In genomic region chr3:104960026-104961000, GRCm38 (mm10) we compare ENCODE assay signal across 12 mouse cellular contexts. TPM values are rescaled to one million over a fixed set of nuclear protein-coding genes. Genes with fewer than 3 reads are reported as not detected.
DNase-seq lines count a peak whose midpoint lies in the region; ATAC-seq and TF ChIP-seq lines count a peak whose summit lies in the region.
"Had no signal": no experiment of that assay in that cellular context is flagged by ENCODE, and none has a peak within 500 bp of the region (broad histone marks: within the 10 kb centered on the region; RNA-seq: fewer than 3 reads in every experiment).

No protein-coding gene starts in this region.

- 0 out of 2 replicates have a peak overlapping the region, but pooled peaks have one; percentile 51 for H3K4me3 ChIP-seq in forebrain, embryonic 13.5 days
- H3K4me3 ChIP-seq in forebrain, embryonic 12.5 days (replicated peaks), result no peak overlapping the region; the same call in 1 of the 2 replicates
- peak overlapping the region; percentile 56 for H3K4me3 ChIP-seq in lung, embryonic 15.5 days
- peak overlapping the region; percentile 57 for H3K4me3 ChIP-seq in limb, embryonic 10.5 days
- peak overlapping the region; percentile 55 for H3K4me3 ChIP-seq in small intestine, adult 2 months (ENCODE audit: low read depth, low read length)

- peaks cover 22% of the 10 kb centered on the region for H3K4me1 ChIP-seq in forebrain, embryonic 13.5 days
- peaks cover 30% of the 10 kb centered on the region for H3K4me1 ChIP-seq in forebrain, embryonic 12.5 days
- peaks cover 67% of the 10 kb centered on the region for H3K4me1 ChIP-seq in lung, embryonic 15.5 days
- peaks cover 64% of the 10 kb centered on the region for H3K4me1 ChIP-seq in limb, embryonic 10.5 days
- H3K4me1 ChIP-seq in small intestine, adult 2 months (ENCODE audit: control insufficient read depth, insufficient read depth, insufficient read length, low read length), result peaks cover 9% of the 10 kb centered on the region; the same call in 1 of the 2 replicates

- H3K27ac ChIP-seq in forebrain, embryonic 13.5 days, result no peak overlapping the region
- no peak overlapping the region for H3K27ac ChIP-seq in forebrain, embryonic 12.5 days
- no peak overlapping the region for H3K27ac ChIP-seq in lung, embryonic 15.5 days
- no peak overlapping the region for H3K27ac ChIP-seq in limb, embryonic 10.5 days
- no peak overlapping the region; the same call in 1 of the 2 replicates for H3K27ac ChIP-seq in small intestine, adult 2 months (ENCODE audit: insufficient read depth, low read depth, low read length)
- H3K27ac ChIP-seq: liver, embryonic 12.5 days had no signal

- H3K36me3 ChIP-seq in forebrain, embryonic 13.5 days (ENCODE audit: poor library complexity, severe bottlenecking), result peaks cover 9% of the 10 kb centered on the region
- peaks cover 6% of the 10 kb centered on the region; the same call in 1 of the 2 replicates for H3K36me3 ChIP-seq in forebrain, embryonic 12.5 days (replicated peaks)
- no peaks in the 10 kb centered on the region for H3K36me3 ChIP-seq in lung, embryonic 15.5 days
- H3K36me3 ChIP-seq in limb, embryonic 10.5 days, result peaks cover 7% of the 10 kb centered on the region; the same call in 1 of the 2 replicates
- H3K36me3 ChIP-seq in small intestine, adult 2 months (ENCODE audit: control insufficient read depth, insufficient read depth, low read length), result no peaks in the 10 kb centered on the region; the same call in 1 of the 2 replicates

- no peak for TF ChIP-seq CTCF in small intestine, adult 2 months (IDR thresholded peaks at IDR 0.05; ENCODE audit: extremely low read depth, insufficient read length, insufficient replicate concordance, low read depth, low read length)

- no peak for DNase-seq in lung, postnatal 4 days
- DNase-seq in limb, embryonic 10.5 days (ENCODE audit: low spot score), result peak; percentile 37
- no peak for DNase-seq in right cerebral cortex, postnatal 4 days
- DNase-seq in thymus, postnatal 10 days (ENCODE audit: low spot score in 2 of 2), result no peak
- DNase-seq: adrenal gland, postnatal 10 days; cerebellum, postnatal 36 days; thymus, adult 18-20 months had no signal

- no peak overlapping the region for H3K9ac ChIP-seq in forebrain, embryonic 13.5 days
- no peak overlapping the region for H3K9ac ChIP-seq in forebrain, embryonic 12.5 days
- H3K9ac ChIP-seq in lung, embryonic 15.5 days, result no peak overlapping the region
- H3K9ac ChIP-seq: liver, embryonic 12.5 days had no signal

- TF ChIP-seq POLR2A in small intestine, adult 2 months (IDR thresholded peaks at IDR 0.05; ENCODE audit: low read depth, low read length), result no peak

- 0 out of 2 replicates have a peak overlapping the region, but pooled peaks have one; percentile 76 for H3K4me2 ChIP-seq in forebrain, embryonic 13.5 days
- no peak overlapping the region for H3K4me2 ChIP-seq in forebrain, embryonic 12.5 days
- peak overlapping the region; percentile 78 for H3K4me2 ChIP-seq in lung, embryonic 15.5 days

- H3K9me3 ChIP-seq in forebrain, embryonic 13.5 days (replicated peaks), result no peaks in the 10 kb centered on the region
- no peaks in the 10 kb centered on the region for H3K9me3 ChIP-seq in forebrain, embryonic 12.5 days
- H3K9me3 ChIP-seq in lung, embryonic 15.5 days, result no peaks in the 10 kb centered on the region
- no peaks in the 10 kb centered on the region for H3K9me3 ChIP-seq in limb, embryonic 10.5 days (replicated peaks)
- H3K9me3 ChIP-seq: liver, embryonic 12.5 days had no signal

- no peak for ATAC-seq in forebrain, embryonic 13.5 days
- no peak for ATAC-seq in forebrain, embryonic 12.5 days (ENCODE audit: low FRiP score)
- no peak for ATAC-seq in lung, embryonic 15.5 days (ENCODE audit: borderline replicate concordance, extremely low read depth, low FRiP score, low TSS enrichment)

- H3K27me3 ChIP-seq in forebrain, embryonic 13.5 days, result peaks cover 72% of the 10 kb centered on the region
- peaks cover 75% of the 10 kb centered on the region for H3K27me3 ChIP-seq in forebrain, embryonic 12.5 days
- H3K27me3 ChIP-seq in lung, embryonic 15.5 days, result peaks cover 51% of the 10 kb centered on the region
- H3K27me3 ChIP-seq in limb, embryonic 10.5 days (ENCODE audit: low read depth, poor library complexity, severe bottlenecking), result peaks cover 72% of the 10 kb centered on the region
- H3K27me3 ChIP-seq in small intestine, adult 2 months (ENCODE audit: control insufficient read depth, insufficient read depth, low read length), result peaks cover 28% of the 10 kb centered on the region

- WGBS in forebrain, embryonic 13.5 days, result 7% methylated on average over 19 of the region's 19 CpGs
- WGBS in forebrain, embryonic 12.5 days, result 7% methylated on average over 19 of the region's 19 CpGs
- WGBS in lung, embryonic 15.5 days, result 15% methylated on average over 19 of the region's 19 CpGs
- WGBS in limb, embryonic 10.5 days, result 9% methylated on average over 19 of the region's 19 CpGs
- 25% methylated on average over 19 of the region's 19 CpGs for WGBS in small intestine, adult 2 months

RNA-seq across cellular contexts. Expression of gene Wnt2b, which starts 1.4 kb away (rescaled TPM):
- 0.66 and 0.98 TPM in 2 replicates for polyA plus RNA-seq in forebrain, embryonic 13.5 days (2015; fragmentation: Nextera tagmentation; extraction: Ambion mirVana)
- 0.85 and 1.5 TPM in 2 replicates for polyA plus RNA-seq in forebrain, embryonic 12.5 days (2016; fragmentation: Nextera tagmentation; extraction: Ambion mirVana)
- 2.0 and 2.4 TPM in 2 replicates for polyA plus RNA-seq in lung, embryonic 15.5 days (2015; fragmentation: Nextera tagmentation; extraction: Ambion mirVana)
- polyA plus RNA-seq in limb, embryonic 10.5 days (2016; fragmentation: Nextera tagmentation; extraction: Ambion mirVana), result 0.28 and 0.39 TPM in 2 replicates
- polyA plus RNA-seq in small intestine, adult 2 months (2012; rRNA removed), result 6.5 and 9.7 TPM in 2 replicates
